Mouse (Mus musculus) forebrain, embryonic 10.5 days (tissue): Measurements from ENCODE around the gene Rif1. TPM values are rescaled to one million over a fixed set of nuclear protein-coding genes. Genes with fewer than 3 reads are reported as not detected.

Experiments
- DNase-seq: peaks from one replicate; pipeline ENCODE4 v3.0.0-alpha.2; 2017; ENCODE audit warnings: low spot score; ENCODE audit errors: extremely low spot score
- H3K27ac ChIP-seq: fragments of 300-500 bp; sonication (generic); 2 replicates; pipeline ENCODE4 v1.5.1; 2016; ENCODE audit warnings: mild to moderate bottlenecking
- H3K27me3 ChIP-seq: fragments of 300-500 bp; sonication (generic); 2 replicates; pipeline ENCODE4 v1.6.1; 2016; ENCODE audit warnings: mild to moderate bottlenecking; ENCODE audit not compliant: poor library complexity, severe bottlenecking
- H3K36me3 ChIP-seq: fragments of 300-500 bp; sonication (generic); replicated peaks from 2 replicates; pipeline ENCODE4 v1.6.1; 2016; ENCODE audit warnings: mild to moderate bottlenecking, moderate library complexity
- H3K4me1 ChIP-seq: fragments of 300-500 bp; sonication (generic); 2 replicates; pipeline ENCODE4 v1.6.1; 2016
- H3K4me3 ChIP-seq: fragments of 300-500 bp; sonication (generic); 2 replicates; pipeline ENCODE4 v1.5.1; 2016; ENCODE audit warnings: mild to moderate bottlenecking, moderate library complexity
- H3K9me3 ChIP-seq: fragments of 300-500 bp; sonication (generic); 2 replicates; pipeline ENCODE4 v1.6.1; 2016; ENCODE audit warnings: mild to moderate bottlenecking, moderate library complexity
- WGBS: fragments of 180-500 bp; shearing (Covaris S2); methylation state at CpG from one replicate; pipeline ENCODE4 v1.1.7; 2016; 5-methylcytosine and 5-hydroxymethylcytosine counted together
- polyA plus RNA-seq: library from polyadenylated mRNA; unstranded; fragments of >200 nt; fragmentation: Nextera tagmentation; extraction: Ambion mirVana; gene quantifications from 2 replicates; pipeline ENCODE4 v1.2.1, GENCODE M21; 2016

Gene Rif1
- 37.4 and 38.4 TPM in 2 replicates for polyA plus RNA-seq

- Histone ChIP-seq H3K4me3 (peak within 1 kb of the TSS; percentile 98), H3K9me3 (no peaks in the 10 kb centered on the region), H3K36me3 (peaks cover 36% of the 10 kb centered on the region), H3K27me3 (no peaks in the 10 kb centered on the region), H3K4me1 (peaks cover 26% of the 10 kb centered on the region), H3K27ac (peak within 1 kb of the TSS; percentile 98)
- under 1% methylated on average over 67 of the region's 72 CpGs for WGBS
- peak; percentile 89 for DNase-seq
Observed at GRCm38 (mm10) chr2:52072491-52073140, at the start of gene Rif1. Gene Rif1 (plus strand): TSS chr2:52072832.

GRCm38 (mm10) chr2:52027061-52027460, 45.6 kb upstream of the Rif1 start:
- H3K27me3 ChIP-seq, result no peaks in the 10 kb centered on the region
- WGBS, result 85% methylated on average over 4 of the region's 4 CpGs
- H3K9me3 ChIP-seq, result no peaks in the 10 kb centered on the region
- H3K27ac ChIP-seq, result no peak overlapping the region
- no peak for DNase-seq
- H3K4me1 ChIP-seq, result no peaks in the 10 kb centered on the region
- H3K4me3 ChIP-seq, result no peak overlapping the region
- H3K36me3 ChIP-seq, result no peaks in the 10 kb centered on the region

DNA sequence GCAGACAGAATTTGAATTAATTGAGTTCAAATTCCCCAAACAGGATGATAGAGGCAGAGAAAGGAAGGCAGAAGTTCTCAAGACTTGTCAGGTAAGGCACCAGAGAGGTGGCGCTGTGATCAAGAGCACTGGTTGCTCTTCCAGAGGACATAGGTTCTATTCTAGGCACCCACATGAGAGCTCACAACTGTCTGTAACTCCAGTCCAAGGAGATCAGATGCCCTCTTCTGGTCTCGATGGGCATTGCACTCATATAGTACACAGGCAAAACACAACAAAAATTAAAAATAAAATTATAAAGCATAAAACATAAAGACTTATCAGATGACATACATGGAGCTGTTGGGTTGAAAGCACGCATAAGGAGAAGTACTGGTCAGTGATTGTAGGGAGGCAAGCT, 43.2 kb upstream of the Rif1 start:
- no peak overlapping the region for H3K27ac ChIP-seq
- H3K4me3 ChIP-seq, result no peak overlapping the region
- no peaks in the 10 kb centered on the region for H3K27me3 ChIP-seq
- no peaks in the 10 kb centered on the region for H3K4me1 ChIP-seq
- H3K9me3 ChIP-seq, result no peaks in the 10 kb centered on the region; the same call in 1 of the 2 replicates
- 89% methylated on average over 3 of the region's 3 CpGs for WGBS
- DNase-seq, result no peak
- no peaks in the 10 kb centered on the region for H3K36me3 ChIP-seq

GRCm38 (mm10) chr2:52031491-52031890, 41.1 kb upstream of the Rif1 start:
- H3K9me3 ChIP-seq, result no peaks in the 10 kb centered on the region; the same call in 1 of the 2 replicates
- no peak overlapping the region for H3K27ac ChIP-seq
- WGBS, result 88% methylated on average over 4 of the region's 4 CpGs
- no peak for DNase-seq
- no peaks in the 10 kb centered on the region for H3K27me3 ChIP-seq
- H3K4me3 ChIP-seq, result no peak overlapping the region
- no peaks in the 10 kb centered on the region for H3K4me1 ChIP-seq
- no peaks in the 10 kb centered on the region for H3K36me3 ChIP-seq

GRCm38 (mm10) chr2:52034601-52035000, 38.0 kb upstream of the Rif1 start:
- DNase-seq, result no peak
- H3K4me3 ChIP-seq, result no peak overlapping the region
- WGBS, result 93% methylated on average over 4 of the region's 4 CpGs

GRCm38 (mm10) chr2:52035144-52035543, 37.5 kb upstream of the Rif1 start:
- Histone ChIP-seq H3K36me3 (no peaks in the 10 kb centered on the region), H3K9me3 (no peaks in the 10 kb centered on the region; the same call in 1 of the 2 replicates), H3K4me1 (peaks cover 24% of the 10 kb centered on the region), H3K4me3 (no peak overlapping the region), H3K27ac (no peak overlapping the region), H3K27me3 (peaks cover 5% of the 10 kb centered on the region)
- 84% methylated on average over 4 of the region's 4 CpGs for WGBS
- DNase-seq, result no peak

More at GRCm38 (mm10) chr2:52034601-52035000, 38.0 kb upstream of the Rif1 start:
- H3K9me3 ChIP-seq, result no peaks in the 10 kb centered on the region; the same call in 1 of the 2 replicates
- H3K27ac ChIP-seq, result no peak overlapping the region
- H3K36me3 ChIP-seq, result no peaks in the 10 kb centered on the region
- H3K4me1 ChIP-seq, result peaks cover 23% of the 10 kb centered on the region
- peaks cover 5% of the 10 kb centered on the region for H3K27me3 ChIP-seq

DNA sequence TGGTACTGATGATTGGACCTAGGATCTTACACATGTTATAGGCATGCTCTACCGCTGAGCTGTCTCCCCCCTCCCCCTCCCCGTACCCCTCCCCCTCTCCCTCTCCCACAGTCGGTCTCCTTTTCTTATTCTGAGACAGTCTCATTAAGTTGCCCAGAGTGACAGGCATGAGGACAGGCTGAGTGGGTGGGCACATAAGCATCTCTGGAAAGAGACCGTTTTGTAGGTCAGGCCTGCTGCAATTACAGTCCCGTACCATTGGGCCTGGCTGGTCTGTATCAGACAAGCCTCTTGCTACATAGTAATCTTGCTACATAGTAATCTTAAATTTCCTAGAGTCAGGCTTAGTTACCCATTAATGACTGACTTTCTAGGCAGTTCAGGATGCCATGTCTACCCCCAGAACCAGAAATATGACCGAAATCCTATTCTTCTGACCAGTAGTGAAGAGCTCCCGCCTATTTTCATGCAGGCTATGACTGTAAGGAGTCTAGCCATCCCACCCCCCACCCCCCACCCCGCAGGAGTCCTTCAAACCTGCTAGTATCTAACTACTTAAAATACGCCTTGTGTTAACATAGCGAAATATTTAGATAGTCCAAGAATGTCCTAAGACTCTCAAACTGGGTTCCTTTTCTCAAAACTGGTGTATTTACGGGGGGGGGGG, 35.6 kb upstream of the Rif1 start:
- H3K4me3 ChIP-seq, result peak overlapping the region; percentile 56
- no peaks in the 10 kb centered on the region for H3K36me3 ChIP-seq
- DNase-seq, result peak; percentile 26
- H3K9me3 ChIP-seq, result no peaks in the 10 kb centered on the region; the same call in 1 of the 2 replicates
- H3K27me3 ChIP-seq, result peaks cover 5% of the 10 kb centered on the region
- H3K4me1 ChIP-seq, result peaks cover 24% of the 10 kb centered on the region
- 42% methylated on average over 11 of the region's 11 CpGs for WGBS
- H3K27ac ChIP-seq, result no peak overlapping the region

GRCm38 (mm10) chr2:52037882-52038281, 34.8 kb upstream of the Rif1 start, which contains the start of gene Tnfaip6:
Gene Tnfaip6 (plus strand): TSS chr2:52038009.
- H3K36me3 ChIP-seq, result no peaks in the 10 kb centered on the region
- no peaks in the 10 kb centered on the region for H3K9me3 ChIP-seq
- peaks cover 5% of the 10 kb centered on the region for H3K27me3 ChIP-seq
- peak within 1 kb of the TSS; percentile 80 for H3K27ac ChIP-seq
- under 1% methylated on average over 17 of the region's 17 CpGs for WGBS
- peak; percentile 51 for DNase-seq
- H3K4me1 ChIP-seq, result peaks cover 24% of the 10 kb centered on the region
- peak within 1 kb of the TSS; percentile 56 for H3K4me3 ChIP-seq

- Histone ChIP-seq H3K27me3 (peaks cover 5% of the 10 kb centered on the region), H3K4me3 (peak overlapping the region; percentile 56), H3K9me3 (no peaks in the 10 kb centered on the region), H3K4me1 (peaks cover 24% of the 10 kb centered on the region), H3K27ac (peak overlapping the region; percentile 80), H3K36me3 (peaks cover 1% of the 10 kb centered on the region)
- no peak for DNase-seq
- WGBS, result 37% methylated on average over 5 of the region's 5 CpGs
Observed at GRCm38 (mm10) chr2:52038558-52038957, 34.1 kb upstream of the Rif1 start.

DNA sequence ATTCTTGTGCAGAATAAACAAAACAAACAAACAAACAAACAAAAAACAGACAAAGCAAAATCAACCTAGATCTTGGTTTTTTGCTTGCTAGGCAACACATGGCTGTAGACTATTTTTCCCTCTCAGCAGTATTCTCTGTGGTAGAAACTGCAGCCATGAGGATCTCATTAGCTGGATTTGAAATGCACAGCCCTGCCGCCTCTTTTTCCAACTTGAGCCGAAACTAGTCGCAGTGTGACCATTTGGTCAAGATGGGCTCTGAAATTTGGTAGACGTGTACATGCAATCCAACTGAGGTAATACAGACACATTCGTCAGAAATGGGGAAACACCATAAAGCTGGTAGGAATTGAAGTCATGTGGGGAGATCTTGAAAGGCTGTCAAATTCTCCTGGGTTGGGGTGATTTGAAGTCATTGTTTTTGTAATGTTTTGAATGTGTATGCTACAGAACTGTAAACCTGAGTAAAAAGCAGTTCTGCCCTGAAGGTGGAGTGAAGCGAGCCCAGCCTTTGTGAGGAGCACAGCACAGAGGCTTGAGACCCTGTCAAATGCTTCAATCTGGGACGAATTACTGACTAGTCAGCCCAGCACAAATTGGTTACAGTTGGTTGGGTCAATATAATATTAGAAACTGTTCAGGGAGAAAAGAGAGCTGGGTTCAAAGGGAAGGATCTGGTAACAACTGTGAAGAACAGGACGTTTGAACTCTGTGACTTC, 33.4 kb upstream of the Rif1 start:
- peaks cover 5% of the 10 kb centered on the region for H3K27me3 ChIP-seq
- no peaks in the 10 kb centered on the region for H3K9me3 ChIP-seq
- DNase-seq, result peak; percentile 33
- peaks cover 24% of the 10 kb centered on the region for H3K4me1 ChIP-seq
- 28% methylated on average over 8 of the region's 8 CpGs for WGBS
- peak overlapping the region; percentile 80 for H3K27ac ChIP-seq
- H3K36me3 ChIP-seq, result peaks cover 8% of the 10 kb centered on the region
- H3K4me3 ChIP-seq, result peak overlapping the region; percentile 56

- Histone ChIP-seq H3K36me3 (peaks cover 22% of the 10 kb centered on the region), H3K27me3 (peaks cover 5% of the 10 kb centered on the region), H3K4me1 (peaks cover 17% of the 10 kb centered on the region), H3K9me3 (no peaks in the 10 kb centered on the region), H3K27ac (no peak overlapping the region), H3K4me3 (no peak overlapping the region)
- no peak for DNase-seq
- 84% methylated on average over 3 of the region's 3 CpGs for WGBS
Observed at GRCm38 (mm10) chr2:52042132-52042531, 30.5 kb upstream of the Rif1 start.

- no peak overlapping the region for H3K27ac ChIP-seq
- peaks cover 28% of the 10 kb centered on the region for H3K36me3 ChIP-seq
- DNase-seq, result no peak
- WGBS, result 89% methylated on average over 5 of the region's 5 CpGs
- peaks cover 13% of the 10 kb centered on the region for H3K4me1 ChIP-seq
- no peaks in the 10 kb centered on the region for H3K9me3 ChIP-seq
- H3K4me3 ChIP-seq, result no peak overlapping the region
- peaks cover 5% of the 10 kb centered on the region for H3K27me3 ChIP-seq
Observed at GRCm38 (mm10) chr2:52042714-52043113, 29.9 kb upstream of the Rif1 start.
